Mouse (Mus musculus): Measurements from ENCODE around the gene Fkbp2. TPM values are rescaled to one million over a fixed set of nuclear protein-coding genes. Genes with fewer than 3 reads are reported as not detected.

Gene Fkbp2
- polyA plus RNA-seq, 1 experiment, result 63.9 TPM

- under 1% methylated on average over 74 of the region's 84 CpGs for WGBS
- no peak for DNase-seq (ENCODE audit: low read depth, low spot score)
These were observed 5.8 kb downstream of the Fkbp2 start, which contains the start of gene Ppp1r14b for GRCm38 (mm10) chr19:6974211-6975205. TSS of gene Ppp1r14b (plus strand) at chr19:6974968.

GRCm38 (mm10) chr19:6973581-6974190, 6.6 kb downstream of the Fkbp2 start:
- 34% methylated on average over 12 of the region's 12 CpGs for WGBS

GRCm38 (mm10) chr19:6972247-6972917, 7.9 kb downstream of the Fkbp2 start:
- WGBS, result 76% methylated on average over 13 of the region's 13 CpGs
- no peak for DNase-seq (ENCODE audit: low read depth, low spot score)

More at GRCm38 (mm10) chr19:6973581-6974190, 6.6 kb downstream of the Fkbp2 start:
- no peak for DNase-seq (ENCODE audit: low read depth, low spot score)

GRCm38 (mm10) chr19:6971644-6972043, 8.7 kb downstream of the Fkbp2 start:
- no peak for DNase-seq (ENCODE audit: low read depth, low spot score)
- 44% methylated on average over 6 of the region's 6 CpGs for WGBS

- no peak for DNase-seq (ENCODE audit: low read depth, low spot score)
- whole genome bisulfite sequencing, result 20% methylated on average over 11 of the region's 11 CpGs
These were observed 9.7 kb downstream of the Fkbp2 start for GRCm38 (mm10) chr19:6970460-6971085.

- no peak for DNase-seq (ENCODE audit: low read depth, low spot score)
- WGBS, result 2% methylated on average over 54 of the region's 55 CpGs
These were observed 10.5 kb downstream of the Fkbp2 start for GRCm38 (mm10) chr19:6969665-6970381.

GRCm38 (mm10) chr19:6969291-6969664, 11.0 kb downstream of the Fkbp2 start:
- WGBS, result 2% methylated on average over 20 of the region's 20 CpGs
- no peak for DNase-seq (ENCODE audit: low read depth, low spot score)

GRCm38 (mm10) chr19:6968491-6969271, 11.6 kb downstream of the Fkbp2 start:
- 4% methylated on average over 15 of the region's 15 CpGs for WGBS
- no peak for DNase-seq (ENCODE audit: low read depth, low spot score)

GRCm38 (mm10) chr19:6956461-6956860, 23.8 kb downstream of the Fkbp2 start:
- WGBS, result 87% methylated on average over 10 of the region's 10 CpGs
- DNase-seq (ENCODE audit: low read depth, low spot score), result no peak

- no peak for DNase-seq (ENCODE audit: low read depth, low spot score)
- 81% methylated on average over 7 of the region's 7 CpGs for WGBS
These were observed 24.9 kb downstream of the Fkbp2 start for GRCm38 (mm10) chr19:6955424-6955823.

- 18% methylated on average over 9 of the region's 9 CpGs for WGBS
- DNase-seq (ENCODE audit: low read depth, low spot score), result no peak
These were observed 26.3 kb downstream of the Fkbp2 start for GRCm38 (mm10) chr19:6954046-6954445.

- DNase-seq (ENCODE audit: low read depth, low spot score), result no peak
- 13% methylated on average over 3 of the region's 3 CpGs for WGBS
These were observed 27.6 kb downstream of the Fkbp2 start for GRCm38 (mm10) chr19:6952712-6953037.

GRCm38 (mm10) chr19:6951994-6952711, 28.1 kb downstream of the Fkbp2 start:
- 1% methylated on average over 31 of the region's 31 CpGs for WGBS

GRCm38 (mm10) chr19:6951381-6951968, 28.8 kb downstream of the Fkbp2 start:
- peak; percentile 93 for DNase-seq (ENCODE audit: low read depth, low spot score)
- WGBS, result under 1% methylated on average over 35 of the region's 35 CpGs

More at GRCm38 (mm10) chr19:6951994-6952711, 28.1 kb downstream of the Fkbp2 start:
- no peak for DNase-seq (ENCODE audit: low read depth, low spot score)

GRCm38 (mm10) chr19:6950613-6951153, 29.6 kb downstream of the Fkbp2 start:
- no peak for DNase-seq (ENCODE audit: low read depth, low spot score)
- WGBS, result under 1% methylated on average over 28 of the region's 28 CpGs

GRCm38 (mm10) chr19:6949951-6950350, 30.4 kb downstream of the Fkbp2 start:
- WGBS, result 44% methylated on average over 5 of the region's 5 CpGs
- DNase-seq (ENCODE audit: low read depth, low spot score), result no peak

GRCm38 (mm10) chr19:6949532-6949931, 30.8 kb downstream of the Fkbp2 start:
- WGBS, result 45% methylated on average over 5 of the region's 5 CpGs
- no peak for DNase-seq (ENCODE audit: low read depth, low spot score)

Data from large intestine, adult 2 months (tissue).